Comparison of ENCODE assay signal across 17 mouse cellular contexts in genomic region chr2:118263914-118264201, GRCm38 (mm10). TPM values are rescaled to one million over a fixed set of nuclear protein-coding genes. Genes with fewer than 3 reads are reported as not detected.
DNase-seq lines count a peak whose midpoint lies in the region; ATAC-seq and TF ChIP-seq lines count a peak whose summit lies in the region.
"Had no signal": no experiment of that assay in that cellular context is flagged by ENCODE, and none has a peak within 500 bp of the region (broad histone marks: within the 10 kb centered on the region; RNA-seq: fewer than 3 reads in every experiment).

No protein-coding gene starts in this region.

- H3K9ac ChIP-seq in kidney, embryonic 15.5 days, result no peak overlapping the region
- H3K9ac ChIP-seq in midbrain, embryonic 16.5 days (ENCODE audit: low read depth, low read length), result no peak overlapping the region
- H3K9ac ChIP-seq in midbrain, postnatal 0 days (replicated peaks; ENCODE audit: low read length, poor library complexity, severe bottlenecking), result no peak overlapping the region
- H3K9ac ChIP-seq: forebrain, embryonic 13.5 days; heart, embryonic 15.5 days; liver, embryonic 13.5 days; lung, embryonic 15.5 days; neural tube, embryonic 12.5 days had no signal

- H3K27ac ChIP-seq in kidney, embryonic 15.5 days, result no peak overlapping the region
- H3K27ac ChIP-seq in midbrain, embryonic 16.5 days (ENCODE audit: low read length), result no peak overlapping the region
- no peak overlapping the region for H3K27ac ChIP-seq in midbrain, postnatal 0 days (ENCODE audit: low read depth, low read length)
- peak overlapping the region; percentile 96 for H3K27ac ChIP-seq in bone marrow macrophage, adult 2 months (ENCODE audit: insufficient read depth, low read depth, low read length)
- H3K27ac ChIP-seq: forebrain, embryonic 13.5 days; heart, embryonic 15.5 days; hindbrain, embryonic 10.5 days; liver, embryonic 13.5 days; lung, embryonic 15.5 days; neural tube, embryonic 12.5 days had no signal

- peaks cover 9% of the 10 kb centered on the region; the same call in 1 of the 2 replicates for H3K27me3 ChIP-seq in kidney, embryonic 15.5 days
- H3K27me3 ChIP-seq in midbrain, embryonic 16.5 days (ENCODE audit: control insufficient read depth, insufficient read depth, low read depth, low read length), result no peaks in the 10 kb centered on the region; the same call in 1 of the 2 replicates
- no peaks in the 10 kb centered on the region for H3K27me3 ChIP-seq in midbrain, postnatal 0 days (ENCODE audit: insufficient read depth, low read length)
- H3K27me3 ChIP-seq: forebrain, embryonic 13.5 days; liver, embryonic 13.5 days; neural tube, embryonic 12.5 days had no signal

- no peaks in the 10 kb centered on the region for H3K36me3 ChIP-seq in kidney, embryonic 15.5 days
- no peaks in the 10 kb centered on the region for H3K36me3 ChIP-seq in midbrain, embryonic 16.5 days (ENCODE audit: control insufficient read depth, insufficient read depth, low read length)
- H3K36me3 ChIP-seq in midbrain, postnatal 0 days (ENCODE audit: insufficient read depth, low read length), result no peaks in the 10 kb centered on the region
- H3K36me3 ChIP-seq: heart, embryonic 15.5 days; hindbrain, embryonic 10.5 days; liver, embryonic 13.5 days; lung, embryonic 15.5 days; neural tube, embryonic 12.5 days had no signal

- H3K4me2 ChIP-seq in kidney, embryonic 15.5 days, result no peak overlapping the region
- no peak overlapping the region for H3K4me2 ChIP-seq in midbrain, embryonic 16.5 days (ENCODE audit: low read length)
- no peak overlapping the region for H3K4me2 ChIP-seq in midbrain, postnatal 0 days (ENCODE audit: low read depth, low read length, poor library complexity, severe bottlenecking)
- H3K4me2 ChIP-seq: forebrain, embryonic 13.5 days; heart, embryonic 15.5 days; liver, embryonic 13.5 days; lung, embryonic 15.5 days; neural tube, embryonic 12.5 days had no signal

- H3K9me3 ChIP-seq in kidney, embryonic 15.5 days (replicated peaks), result no peaks in the 10 kb centered on the region
- H3K9me3 ChIP-seq in midbrain, embryonic 16.5 days (replicated peaks; ENCODE audit: control insufficient read depth, low read length, poor library complexity, severe bottlenecking), result no peaks in the 10 kb centered on the region
- no peaks in the 10 kb centered on the region for H3K9me3 ChIP-seq in midbrain, postnatal 0 days (ENCODE audit: low read length)
- H3K9me3 ChIP-seq: forebrain, embryonic 13.5 days; heart, embryonic 15.5 days; hindbrain, embryonic 10.5 days; liver, embryonic 13.5 days; lung, embryonic 15.5 days; neural tube, embryonic 12.5 days had no signal

- ATAC-seq in kidney, embryonic 15.5 days (replicated peaks; ENCODE audit: low FRiP score), result 0 out of 2 replicates have a peak, but pooled peaks have one; percentile 43
- peak; percentile 41; the same call in 1 of the 2 replicates for ATAC-seq in midbrain, embryonic 16.5 days
- ATAC-seq in midbrain, postnatal 0 days (ENCODE audit: low FRiP score), result no peak
- ATAC-seq in megakaryocyte progenitor cell, adult 5-6 weeks (replicated peaks; ENCODE audit: poor library complexity), result peak; percentile 30; the same call in 1 of the 2 replicates

- WGBS in kidney, embryonic 15.5 days, result 48% methylated on average over 2 of the region's 2 CpGs
- WGBS in midbrain, embryonic 16.5 days, result 48% methylated on average over 2 of the region's 2 CpGs
- 64% methylated on average over 2 of the region's 2 CpGs for WGBS in midbrain, postnatal 0 days

- no peak overlapping the region for H3K4me3 ChIP-seq in kidney, embryonic 15.5 days (replicated peaks)
- no peak overlapping the region for H3K4me3 ChIP-seq in midbrain, embryonic 16.5 days (ENCODE audit: low read depth, low read length)
- H3K4me3 ChIP-seq in midbrain, postnatal 0 days (ENCODE audit: low read depth, low read length), result no peak overlapping the region
- peak overlapping the region; percentile 26 for H3K4me3 ChIP-seq in bone marrow macrophage, adult 2 months (ENCODE audit: insufficient read depth, low read length)
- H3K4me3 ChIP-seq: forebrain, embryonic 13.5 days; heart, embryonic 15.5 days; hindbrain, embryonic 10.5 days; liver, embryonic 13.5 days; lung, embryonic 15.5 days; neural tube, embryonic 12.5 days had no signal

- TF ChIP-seq POLR2A in bone marrow macrophage, adult 2 months (IDR thresholded peaks at IDR 0.05; ENCODE audit: borderline replicate concordance, low read depth, low read length), result no peak

- no peak for DNase-seq in kidney, postnatal 25 days
- DNase-seq in midbrain, postnatal 0 days (ENCODE audit: low spot score), result no peak
- DNase-seq in adipocyte (ENCODE audit: low spot score), result no peak
- DNase-seq: gastrocnemius, postnatal 25 days; layer of hippocampus, adult 9-11 months; liver, embryonic 13.5 days had no signal

- no peak for TF ChIP-seq CTCF in midbrain, postnatal 0 days (IDR thresholded peaks at IDR 0.05)
- no peak for TF ChIP-seq CTCF in bone marrow macrophage, adult 2 months (IDR thresholded peaks at IDR 0.05; ENCODE audit: low read depth, low read length)

- H3K4me1 ChIP-seq in kidney, embryonic 15.5 days, result no peaks in the 10 kb centered on the region
- H3K4me1 ChIP-seq in midbrain, embryonic 16.5 days (ENCODE audit: control insufficient read depth, insufficient read depth, low read length), result no peaks in the 10 kb centered on the region
- H3K4me1 ChIP-seq in midbrain, postnatal 0 days (ENCODE audit: insufficient read depth, low read length), result no peaks in the 10 kb centered on the region
- peaks cover 25% of the 10 kb centered on the region for H3K4me1 ChIP-seq in bone marrow macrophage, adult 2 months (ENCODE audit: control insufficient read depth, insufficient read depth, low read length)
- H3K4me1 ChIP-seq: heart, embryonic 15.5 days; hindbrain, embryonic 10.5 days; liver, embryonic 13.5 days; lung, embryonic 15.5 days; neural tube, embryonic 12.5 days had no signal

RNA-seq across cellular contexts. Expression of gene Fsip1, which starts 7.1 kb away (rescaled TPM):
- polyA plus RNA-seq in kidney, embryonic 15.5 days (2015; fragmentation: Nextera tagmentation; extraction: Ambion mirVana), result 0.93 and 1.2 TPM in 2 replicates
- polyA plus RNA-seq in midbrain, embryonic 16.5 days (2015; fragmentation: Nextera tagmentation; extraction: Ambion mirVana), result 2.6 and 3.6 TPM in 2 replicates
- 1.2 and 1.3 TPM in 2 replicates for total RNA-seq in midbrain, postnatal 0 days (2014; rRNA removed)
- polyA plus RNA-seq in midbrain, postnatal 0 days (2015; fragmentation: Nextera tagmentation; extraction: Ambion mirVana), result 5.7 and 6.1 TPM in 2 replicates
- 0.58 and 1.1 TPM in 2 replicates for polyA plus RNA-seq in bone marrow macrophage, adult 2 months (2012; ENCODE audit: insufficient read depth, insufficient read length, missing spikeins)
- not detected in 2 replicates for total RNA-seq in megakaryocyte progenitor cell, adult 5-6 weeks (2015)
- total RNA-seq in megakaryocyte progenitor cell, adult 5-6 weeks (2017), result 0.88 and 1.2 TPM in 2 replicates
- total RNA-seq: gastrocnemius, postnatal 25 days; heart, adult 8-10 months had no signal
- polyA plus RNA-seq: inflammation-experienced regulatory T-cells, adult 6 months had no signal
